Mouse (Mus musculus): Measurements from ENCODE around the gene Laptm5.

DNA sequence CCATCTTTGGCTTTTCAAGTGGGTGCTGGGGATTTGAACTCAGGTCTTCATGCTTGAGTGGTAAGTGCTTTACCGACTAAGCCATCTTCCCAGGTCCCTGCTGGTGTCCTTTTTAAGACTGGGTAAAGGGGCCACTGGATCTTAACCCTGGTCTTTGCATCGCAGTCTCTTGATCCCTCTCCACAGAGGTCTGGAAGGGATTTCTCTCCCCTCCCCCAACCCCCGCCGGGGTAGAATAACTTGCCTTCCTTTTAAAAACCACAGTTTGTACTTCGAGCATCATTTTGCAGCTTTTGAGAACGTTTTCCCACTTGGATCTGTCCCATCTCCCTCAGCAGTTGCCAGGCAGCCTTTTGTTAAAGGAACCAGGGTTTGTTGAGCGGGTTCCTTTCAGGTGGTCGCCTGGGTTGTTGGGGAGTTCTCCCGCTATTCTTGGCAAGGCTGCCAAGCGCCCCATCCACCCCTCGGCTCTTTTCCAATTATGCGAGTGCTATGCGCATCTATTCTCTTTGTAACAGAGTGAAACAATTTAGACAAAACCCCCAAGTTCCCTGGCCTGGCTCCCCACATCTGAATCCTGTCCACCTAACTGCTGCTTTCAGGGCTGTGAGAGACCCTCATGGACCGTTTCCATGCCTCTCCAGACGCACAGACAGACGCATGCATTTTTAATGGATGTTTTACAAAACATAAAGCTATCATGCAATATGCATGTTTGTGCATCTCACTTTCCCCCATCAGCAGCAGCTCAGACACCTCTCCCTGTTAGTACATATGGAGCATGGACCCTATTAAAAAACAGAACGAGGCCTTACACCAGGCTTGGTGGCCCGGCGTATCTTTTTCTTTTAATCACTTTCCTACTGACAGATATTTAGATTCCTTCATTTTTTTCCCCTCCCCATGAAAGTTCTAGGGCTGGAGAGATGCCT, 60.7 kb downstream of the Laptm5 start:
- TF ChIP-seq POLR2A (IDR thresholded peaks at IDR 0.05; ENCODE audit: low read depth, low read length) (no peak), CTCF (IDR thresholded peaks at IDR 0.05; ENCODE audit: extremely low read depth, insufficient read length, insufficient replicate concordance, low read depth, low read length) (no peak)

Measured in small intestine, adult 2 months (tissue).